Mouse (Mus musculus): ENCODE results near the gene Ankrd42.

GRCm38 (mm10) chr7:92583567-92583966, 53.4 kb downstream of the Ankrd42 start:
- TF ChIP-seq CTCF (IDR thresholded peaks at IDR 0.05; ENCODE audit: low read depth) (no peak), EP300 (IDR thresholded peaks at IDR 0.05; ENCODE audit: low read depth) (no peak)

Measured in liver, postnatal 0 days (tissue).